In the genomic region with DNA sequence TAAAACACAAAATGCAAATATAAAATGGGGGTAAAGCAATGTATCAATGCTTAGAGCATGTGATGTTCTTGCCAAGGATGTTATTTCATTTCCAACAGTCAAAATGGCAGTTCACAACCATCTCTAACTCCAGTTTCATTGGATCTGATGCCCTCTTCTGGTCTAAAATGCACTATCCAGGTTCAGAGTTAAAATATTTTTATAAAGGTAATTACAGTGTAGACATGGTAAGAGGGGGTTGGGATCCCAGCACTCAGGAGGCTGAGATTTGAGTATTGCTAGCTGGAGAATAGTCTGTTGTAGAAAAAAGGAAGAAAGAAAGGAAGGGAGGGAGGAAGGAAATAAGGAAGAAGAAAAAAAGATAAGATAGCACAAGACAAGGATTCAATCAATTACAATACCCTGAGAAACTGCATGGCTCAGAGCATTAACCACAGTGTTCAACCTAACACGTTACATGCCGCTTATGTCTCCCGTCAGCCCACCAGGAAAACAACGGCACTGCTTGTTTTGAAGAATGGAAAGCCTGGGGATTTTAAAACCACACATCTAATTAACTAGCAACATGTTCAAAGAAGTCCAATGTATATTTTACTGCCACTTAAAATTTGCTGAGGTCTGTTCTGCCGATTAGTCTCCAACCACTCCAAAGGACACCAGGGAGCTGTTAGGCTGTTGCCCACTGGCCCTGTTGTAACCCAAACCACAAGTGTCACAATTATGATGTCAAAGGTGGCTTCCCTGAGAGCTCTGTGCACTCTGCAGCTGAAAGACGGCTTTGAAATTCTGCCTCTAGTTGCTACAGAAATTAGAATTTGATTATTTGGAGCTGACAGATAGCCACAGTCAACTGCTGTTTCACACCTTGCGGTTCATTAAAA, we compare ENCODE assay signal across 11 mouse cellular contexts.
A peak's percentile ranks its signal among the peaks of the same experiment; 100 is the strongest.
DNase-seq lines count a peak whose midpoint lies in the region; ATAC-seq lines count a peak whose summit lies in the region.
"Had no signal": no experiment of that assay in that cellular context is flagged by ENCODE, and none has a peak within 500 bp of the region (broad histone marks: within the 10 kb centered on the region; RNA-seq: fewer than 3 reads in every experiment).

No protein-coding gene starts in this region.

- H3K36me3 ChIP-seq in hindbrain, embryonic 10.5 days = no peaks in the 10 kb centered on the region
- H3K36me3 ChIP-seq in hindbrain, embryonic 12.5 days = no peaks in the 10 kb centered on the region
- no peaks in the 10 kb centered on the region for H3K36me3 ChIP-seq in embryonic facial prominence, embryonic 11.5 days (replicated peaks; ENCODE audit: control insufficient read depth, insufficient read depth, low read depth, low read length)
- no peaks in the 10 kb centered on the region for H3K36me3 ChIP-seq in limb, embryonic 13.5 days
- H3K36me3 ChIP-seq in kidney, embryonic 16.5 days (ENCODE audit: insufficient read depth, low read length) = no peaks in the 10 kb centered on the region
- H3K36me3 ChIP-seq: heart, embryonic 15.5 days; lung, embryonic 15.5 days had no signal

- no peak overlapping the region for H3K9ac ChIP-seq in hindbrain, embryonic 12.5 days
- H3K9ac ChIP-seq in embryonic facial prominence, embryonic 11.5 days (replicated peaks; ENCODE audit: low read length) = no peak overlapping the region
- H3K9ac ChIP-seq in limb, embryonic 13.5 days = no peak overlapping the region
- H3K9ac ChIP-seq in kidney, embryonic 16.5 days (replicated peaks; ENCODE audit: low read length) = no peak overlapping the region
- H3K9ac ChIP-seq: heart, embryonic 15.5 days; lung, embryonic 15.5 days had no signal

- no peaks in the 10 kb centered on the region for H3K4me1 ChIP-seq in hindbrain, embryonic 10.5 days (replicated peaks)
- H3K4me1 ChIP-seq in hindbrain, embryonic 12.5 days = no peaks in the 10 kb centered on the region
- no peaks in the 10 kb centered on the region for H3K4me1 ChIP-seq in embryonic facial prominence, embryonic 11.5 days (ENCODE audit: control insufficient read depth, insufficient read depth, low read length)
- peaks cover 8% of the 10 kb centered on the region for H3K4me1 ChIP-seq in limb, embryonic 13.5 days
- H3K4me1 ChIP-seq in kidney, embryonic 16.5 days (ENCODE audit: insufficient read depth, low read length) = no peaks in the 10 kb centered on the region
- H3K4me1 ChIP-seq: heart, embryonic 15.5 days had no signal

- WGBS in hindbrain, embryonic 10.5 days = 62% methylated on average over 7 of the region's 7 CpGs
- 61% methylated on average over 7 of the region's 7 CpGs for WGBS in hindbrain, embryonic 12.5 days
- WGBS in embryonic facial prominence, embryonic 11.5 days = 43% methylated on average over 7 of the region's 7 CpGs
- WGBS in limb, embryonic 13.5 days = 25% methylated on average over 7 of the region's 7 CpGs
- WGBS in kidney, embryonic 16.5 days = 62% methylated on average over 7 of the region's 7 CpGs

- H3K9me3 ChIP-seq in hindbrain, embryonic 10.5 days = no peaks in the 10 kb centered on the region
- no peaks in the 10 kb centered on the region for H3K9me3 ChIP-seq in hindbrain, embryonic 12.5 days (replicated peaks)
- H3K9me3 ChIP-seq in embryonic facial prominence, embryonic 11.5 days (replicated peaks; ENCODE audit: control insufficient read depth, low read length) = no peaks in the 10 kb centered on the region
- no peaks in the 10 kb centered on the region for H3K9me3 ChIP-seq in limb, embryonic 13.5 days
- no peaks in the 10 kb centered on the region for H3K9me3 ChIP-seq in kidney, embryonic 16.5 days (ENCODE audit: low read length)
- H3K9me3 ChIP-seq: heart, embryonic 15.5 days; lung, embryonic 15.5 days had no signal

- H3K4me2 ChIP-seq in hindbrain, embryonic 12.5 days (replicated peaks) = no peak overlapping the region
- H3K4me2 ChIP-seq in embryonic facial prominence, embryonic 11.5 days (ENCODE audit: low read depth, low read length) = no peak overlapping the region
- 0 out of 2 replicates have a peak overlapping the region, but pooled peaks have one; percentile 3 for H3K4me2 ChIP-seq in limb, embryonic 13.5 days (replicated peaks)
- H3K4me2 ChIP-seq in kidney, embryonic 16.5 days (replicated peaks; ENCODE audit: low read depth, low read length) = no peak overlapping the region
- H3K4me2 ChIP-seq: heart, embryonic 15.5 days; lung, embryonic 15.5 days had no signal

- DNase-seq in hindbrain, embryonic 10.5 days (ENCODE audit: low spot score) = peak; percentile 23
- peak; percentile 11 for DNase-seq in 416B (ENCODE audit: low read depth)
- DNase-seq in embryonic facial prominence, embryonic 11.5 days (ENCODE audit: low spot score) = peak; percentile 48
- no peak for DNase-seq in urinary bladder, adult 2 months (ENCODE audit: low spot score)
- no peak for DNase-seq in adrenal gland, adult 2 months
- DNase-seq: kidney, adult 11 months had no signal

- no peak overlapping the region for H3K27ac ChIP-seq in hindbrain, embryonic 10.5 days
- no peak overlapping the region for H3K27ac ChIP-seq in hindbrain, embryonic 12.5 days
- no peak overlapping the region for H3K27ac ChIP-seq in embryonic facial prominence, embryonic 11.5 days (replicated peaks; ENCODE audit: low read depth, low read length)
- H3K27ac ChIP-seq in limb, embryonic 13.5 days = no peak overlapping the region
- H3K27ac ChIP-seq in kidney, embryonic 16.5 days (ENCODE audit: low read length) = no peak overlapping the region
- H3K27ac ChIP-seq: heart, embryonic 15.5 days; lung, embryonic 15.5 days had no signal

- no peak for ATAC-seq in hindbrain, embryonic 12.5 days (ENCODE audit: low FRiP score)
- peak; percentile 78; the same call in 1 of the 2 replicates for ATAC-seq in embryonic facial prominence, embryonic 11.5 days (replicated peaks; ENCODE audit: insufficient number of reproducible peaks, low FRiP score, low TSS enrichment, low read depth)
- ATAC-seq in limb, embryonic 13.5 days (ENCODE audit: low FRiP score, low read depth) = peak; percentile 64; the same call in 1 of the 2 replicates
- ATAC-seq in kidney, embryonic 16.5 days (ENCODE audit: low FRiP score, low TSS enrichment) = no peak

- H3K4me3 ChIP-seq in hindbrain, embryonic 10.5 days = no peak overlapping the region
- H3K4me3 ChIP-seq in hindbrain, embryonic 12.5 days = no peak overlapping the region
- H3K4me3 ChIP-seq in embryonic facial prominence, embryonic 11.5 days (ENCODE audit: low read depth, low read length) = no peak overlapping the region
- no peak overlapping the region for H3K4me3 ChIP-seq in limb, embryonic 13.5 days
- no peak overlapping the region for H3K4me3 ChIP-seq in kidney, embryonic 16.5 days (ENCODE audit: low read length)
- H3K4me3 ChIP-seq: heart, embryonic 15.5 days; lung, embryonic 15.5 days had no signal

- no peaks in the 10 kb centered on the region for H3K27me3 ChIP-seq in hindbrain, embryonic 10.5 days (ENCODE audit: insufficient read depth, poor library complexity, severe bottlenecking)
- no peaks in the 10 kb centered on the region for H3K27me3 ChIP-seq in hindbrain, embryonic 12.5 days
- no peaks in the 10 kb centered on the region for H3K27me3 ChIP-seq in embryonic facial prominence, embryonic 11.5 days (ENCODE audit: control insufficient read depth, insufficient read depth, low read length)
- H3K27me3 ChIP-seq in limb, embryonic 13.5 days = no peaks in the 10 kb centered on the region
- H3K27me3 ChIP-seq in kidney, embryonic 16.5 days (ENCODE audit: insufficient read depth, low read length) = no peaks in the 10 kb centered on the region
- H3K27me3 ChIP-seq: heart, embryonic 15.5 days; lung, embryonic 15.5 days had no signal

Comparison
In these comparisons a context has a peak if more than half of its experiments do, and no peak if none do; other contexts are left out.
1. DNase-seq: peak in hindbrain, embryonic 10.5 days (single experiment), 416B (single experiment) and embryonic facial prominence, embryonic 11.5 days (single experiment); none in urinary bladder, adult 2 months (single experiment) and adrenal gland, adult 2 months (single experiment).
2. ATAC-seq: peak in embryonic facial prominence, embryonic 11.5 days (single experiment) and limb, embryonic 13.5 days (single experiment); none in hindbrain, embryonic 12.5 days (single experiment) and kidney, embryonic 16.5 days (single experiment).